Mouse (Mus musculus): Measurements from ENCODE around the gene Papss2.

GRCm38 (mm10) chr19:32567025-32567424, 28.6 kb upstream of the Papss2 start:
- TF ChIP-seq POLR2A (IDR thresholded peaks at IDR 0.05; ENCODE audit: extremely low read depth, insufficient read depth, low read length), result no peak
- TF ChIP-seq CTCF (IDR thresholded peaks at IDR 0.05; ENCODE audit: low read depth, low read length), result no peak

Data from liver, adult 2 months (tissue).